Mouse (Mus musculus) forebrain, embryonic 10.5 days (tissue): ENCODE data around the gene Hoxb7. TPM values are rescaled to one million over a fixed set of nuclear protein-coding genes. Genes with fewer than 3 reads are reported as not detected.

Experiments
- DNase-seq: peaks from one replicate; pipeline ENCODE4 v3.0.0-alpha.2; 2017; ENCODE audit warnings: low spot score; ENCODE audit errors: extremely low spot score
- H3K27ac ChIP-seq: fragments of 300-500 bp; sonication (generic); 2 replicates; pipeline ENCODE4 v1.5.1; 2016; ENCODE audit warnings: mild to moderate bottlenecking
- H3K27me3 ChIP-seq: fragments of 300-500 bp; sonication (generic); 2 replicates; pipeline ENCODE4 v1.6.1; 2016; ENCODE audit warnings: mild to moderate bottlenecking; ENCODE audit not compliant: poor library complexity, severe bottlenecking
- H3K36me3 ChIP-seq: fragments of 300-500 bp; sonication (generic); replicated peaks from 2 replicates; pipeline ENCODE4 v1.6.1; 2016; ENCODE audit warnings: mild to moderate bottlenecking, moderate library complexity
- H3K4me1 ChIP-seq: fragments of 300-500 bp; sonication (generic); 2 replicates; pipeline ENCODE4 v1.6.1; 2016
- H3K4me3 ChIP-seq: fragments of 300-500 bp; sonication (generic); 2 replicates; pipeline ENCODE4 v1.5.1; 2016; ENCODE audit warnings: mild to moderate bottlenecking, moderate library complexity
- H3K9me3 ChIP-seq: fragments of 300-500 bp; sonication (generic); 2 replicates; pipeline ENCODE4 v1.6.1; 2016; ENCODE audit warnings: mild to moderate bottlenecking, moderate library complexity
- WGBS: fragments of 180-500 bp; shearing (Covaris S2); methylation state at CpG from one replicate; pipeline ENCODE4 v1.1.7; 2016; 5-methylcytosine and 5-hydroxymethylcytosine counted together
- microRNA counts: library from miRNA; unstranded; fragments of <30 nt; microRNA quantifications from one replicate; lab custom pipeline; 2017
- microRNA-seq: library from miRNA; unstranded; fragments of <30 nt; microRNA quantifications from one replicate; pipeline ENCODE4, GENCODE M21; 2017
- polyA plus RNA-seq: library from polyadenylated mRNA; unstranded; fragments of >200 nt; fragmentation: Nextera tagmentation; extraction: Ambion mirVana; gene quantifications from 2 replicates; pipeline ENCODE4 v1.2.1, GENCODE M21; 2016

The Hoxb7 gene
- polyA plus RNA-seq, 1 experiment from 2014 or later: not detected

DNA sequence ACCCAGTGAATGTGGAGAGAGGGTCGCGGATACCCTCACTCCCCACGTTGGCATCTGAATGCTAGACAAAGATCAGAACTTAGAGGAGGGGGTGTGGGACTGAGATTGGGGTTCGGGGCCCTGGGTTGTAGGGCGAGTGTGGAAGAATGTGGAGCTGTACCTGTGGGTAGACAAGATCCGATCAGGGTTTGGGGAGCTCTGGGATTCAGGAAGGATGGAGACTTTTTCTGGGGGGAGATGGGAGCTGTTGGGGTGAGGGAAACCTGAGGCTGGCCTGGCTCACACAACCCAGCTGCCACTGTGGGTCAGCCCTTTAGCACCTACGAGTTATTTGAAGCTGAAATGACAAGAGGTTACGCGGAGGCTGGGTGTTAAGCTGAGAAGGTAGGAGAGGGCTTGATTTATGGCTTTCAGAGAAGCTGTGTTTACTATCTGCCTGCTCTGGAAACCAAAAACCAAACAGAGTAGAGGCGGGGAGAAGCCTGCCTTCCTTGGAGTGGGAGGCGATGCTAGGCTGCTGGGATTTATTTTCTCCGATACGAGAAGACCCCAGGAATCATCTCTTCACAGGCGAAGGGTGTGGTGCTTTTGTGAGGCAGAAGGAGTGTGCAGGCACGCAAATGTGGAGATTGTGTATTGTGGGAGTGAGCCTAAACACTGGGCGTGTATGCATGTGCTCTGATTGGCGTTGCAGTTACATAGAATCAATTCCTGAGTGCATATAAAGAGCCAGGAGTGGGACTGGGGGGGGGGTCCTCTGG lies 47.0 kb downstream of the Hoxb7 start:
- H3K4me3 ChIP-seq: no peak overlapping the region
- WGBS: 3% methylated on average over 17 of the region's 17 CpGs
- H3K9me3 ChIP-seq: no peaks in the 10 kb centered on the region
- peaks cover 6% of the 10 kb centered on the region; the same call in 1 of the 2 replicates for H3K4me1 ChIP-seq
- H3K36me3 ChIP-seq: no peaks in the 10 kb centered on the region
- DNase-seq: no peak
- peaks cover 100% of the 10 kb centered on the region for H3K27me3 ChIP-seq
- no peak overlapping the region for H3K27ac ChIP-seq

GRCm38 (mm10) chr11:96334002-96334364 lies 47.6 kb downstream of the Hoxb7 start:
- Histone ChIP-seq H3K27me3 (peaks cover 100% of the 10 kb centered on the region), H3K27ac (no peak overlapping the region), H3K4me1 (peaks cover 6% of the 10 kb centered on the region; the same call in 1 of the 2 replicates), H3K4me3 (no peak overlapping the region), H3K9me3 (no peaks in the 10 kb centered on the region), H3K36me3 (no peaks in the 10 kb centered on the region)
- WGBS: 0% methylated on average over 2 of the region's 2 CpGs
- no peak for DNase-seq

DNA sequence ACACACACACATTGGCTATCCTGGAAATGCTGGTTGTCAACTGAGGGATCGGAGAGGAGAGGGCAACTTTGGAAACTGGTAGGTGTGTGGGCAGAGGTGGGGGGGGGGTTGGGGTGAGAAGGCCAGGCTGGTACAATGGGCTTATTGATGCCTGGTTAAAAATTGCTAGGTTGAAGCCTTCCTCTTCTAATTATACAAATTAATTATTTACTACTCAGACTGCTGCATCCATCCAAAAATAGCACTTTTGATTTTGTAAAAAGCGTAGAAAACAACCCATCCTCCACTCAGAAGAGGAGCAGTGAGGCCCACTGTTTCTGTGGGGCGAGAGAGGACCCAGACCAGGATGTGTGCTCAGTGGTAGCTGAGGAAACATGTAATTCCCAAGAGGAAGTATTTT lies 48.6 kb downstream of the Hoxb7 start:
- Histone ChIP-seq H3K9me3 (no peaks in the 10 kb centered on the region), H3K27me3 (peaks cover 100% of the 10 kb centered on the region), H3K27ac (no peak overlapping the region), H3K4me3 (no peak overlapping the region), H3K36me3 (no peaks in the 10 kb centered on the region), H3K4me1 (peaks cover 6% of the 10 kb centered on the region; the same call in 1 of the 2 replicates)
- 28% methylated on average over 3 of the region's 3 CpGs for WGBS
- no peak for DNase-seq

DNA sequence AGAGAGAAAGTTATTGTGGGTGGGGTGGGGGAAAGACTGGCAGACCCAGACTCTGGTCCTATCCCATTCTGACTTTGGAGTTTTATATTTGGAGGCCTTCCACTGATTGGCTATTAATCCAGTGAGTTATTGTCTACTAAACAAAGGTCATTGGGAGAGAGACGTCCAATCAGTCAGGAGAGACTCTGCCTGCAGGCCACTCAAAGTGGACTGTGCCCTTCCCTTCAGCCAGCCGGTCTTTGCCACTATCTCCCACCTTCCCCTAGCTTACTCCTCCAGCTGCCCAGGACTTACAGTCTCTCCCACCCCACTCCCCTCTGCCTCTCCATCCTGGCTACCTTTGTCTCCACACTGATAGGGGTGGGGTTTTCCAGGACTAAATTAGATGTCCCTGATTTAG lies 50.2 kb downstream of the Hoxb7 start:
- no peaks in the 10 kb centered on the region for H3K36me3 ChIP-seq
- peaks cover 11% of the 10 kb centered on the region; the same call in 1 of the 2 replicates for H3K4me1 ChIP-seq
- peaks cover 100% of the 10 kb centered on the region for H3K27me3 ChIP-seq
- WGBS: 2% methylated on average over 2 of the region's 2 CpGs
- H3K27ac ChIP-seq: no peak overlapping the region
- no peaks in the 10 kb centered on the region for H3K9me3 ChIP-seq
- no peak for DNase-seq
- H3K4me3 ChIP-seq: no peak overlapping the region

DNA sequence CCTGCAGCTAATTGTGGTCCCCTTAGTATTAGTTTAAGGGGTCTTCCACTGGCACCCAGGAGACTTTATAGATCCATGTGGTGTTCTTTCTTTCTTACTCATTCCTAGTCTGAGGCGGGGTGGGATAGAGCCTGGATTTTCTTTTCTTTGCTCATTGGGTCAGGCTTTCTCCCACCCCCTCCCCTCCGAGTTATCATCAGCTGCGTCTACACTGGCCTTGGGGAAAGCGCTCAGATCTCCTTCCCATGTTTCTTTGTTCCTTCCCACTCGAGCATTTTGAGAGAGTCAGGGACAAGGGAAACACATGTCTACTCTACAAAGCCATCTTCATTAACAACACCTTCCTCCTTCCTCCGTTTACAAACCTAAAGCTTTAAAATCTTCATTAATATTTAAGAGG lies 50.6 kb downstream of the Hoxb7 start:
- H3K4me1 ChIP-seq: peaks cover 11% of the 10 kb centered on the region; the same call in 1 of the 2 replicates
- no peaks in the 10 kb centered on the region for H3K36me3 ChIP-seq
- under 1% methylated on average over 6 of the region's 6 CpGs for WGBS
- H3K27ac ChIP-seq: no peak overlapping the region
- no peaks in the 10 kb centered on the region for H3K9me3 ChIP-seq
- no peak for DNase-seq
- H3K4me3 ChIP-seq: no peak overlapping the region
- H3K27me3 ChIP-seq: peaks cover 100% of the 10 kb centered on the region

- DNase-seq: no peak
- 11% methylated on average over 7 of the region's 7 CpGs for WGBS
- Histone ChIP-seq H3K27me3 (peaks cover 100% of the 10 kb centered on the region), H3K4me3 (no peak overlapping the region), H3K36me3 (no peaks in the 10 kb centered on the region), H3K4me1 (peaks cover 7% of the 10 kb centered on the region), H3K27ac (no peak overlapping the region), H3K9me3 (no peaks in the 10 kb centered on the region)
Observed at GRCm38 (mm10) chr11:96338957-96339855, 52.8 kb downstream of the Hoxb7 start.

MicroRNAs within 50 kb of the gene (microRNA counts, 519-probe panel; counts per million panel counts)
- microRNA mmu-miR-10a (lab: Ali Mortazavi, UCI) (341 counts per million, percentile 65 among the panel's probes with 10 or more counts), microRNA mmu-miR-196a (lab: Ali Mortazavi, UCI) (341 counts per million, percentile 65 among the panel's probes with 10 or more counts)

Small RNA genes lying within 50 kb of the gene (microRNA-seq; reads per million reads assigned to microRNA genes)
- gene Mir10a: 142 reads per million, percentile 51 among the genes with 10 or more reads in this experiment
- gene Mir196a-1: not detected

Other genes starting within 250 kb of the Hoxb7 start
- 27.5 TPM in 2 replicates for gene Ube2z, start 221.2 kb upstream of the Hoxb7 start, polyA plus RNA-seq
- 557 and 584 TPM in 2 replicates for gene Atp5g1, start 211.0 kb upstream of the Hoxb7 start, polyA plus RNA-seq
- not detected in 2 replicates for gene Calcoco2, start 174.7 kb upstream of the Hoxb7 start, polyA plus RNA-seq
- gene Ttll6, start 152.8 kb upstream of the Hoxb7 start, polyA plus RNA-seq: not detected in 2 replicates
- not detected in 2 replicates for gene Hoxb13, start 92.3 kb upstream of the Hoxb7 start, polyA plus RNA-seq
- not detected in 2 replicates for gene Hoxb9, start 15.2 kb upstream of the Hoxb7 start, polyA plus RNA-seq
- not detected in 2 replicates for gene Hoxb8, start 4.7 kb upstream of the Hoxb7 start, polyA plus RNA-seq
- gene Hoxb6, start 5.9 kb downstream of the Hoxb7 start, polyA plus RNA-seq: not detected in 2 replicates
- not detected in 2 replicates for gene Hoxb5, start 16.7 kb downstream of the Hoxb7 start, polyA plus RNA-seq
- not detected in 2 replicates for gene Hoxb4, start 31.6 kb downstream of the Hoxb7 start, polyA plus RNA-seq
- not detected in 2 replicates for gene Hoxb3, start 36.7 kb downstream of the Hoxb7 start, polyA plus RNA-seq
- gene Hoxb2, start 63.9 kb downstream of the Hoxb7 start, polyA plus RNA-seq: not detected in 2 replicates
- 0.07 TPM in 1 of 2 replicates, not detected in the other for gene Hoxb1, start 79.1 kb downstream of the Hoxb7 start, polyA plus RNA-seq
- gene Skap1, start 178.0 kb downstream of the Hoxb7 start, polyA plus RNA-seq: 1.7 and 2.2 TPM in 2 replicates